Mouse (Mus musculus): Measurements from ENCODE around the gene Doxl2.

- TF ChIP-seq CTCF (IDR thresholded peaks at IDR 0.05; ENCODE audit: borderline replicate concordance, extremely low read depth, insufficient read depth, insufficient read length) (no peak), POLR2A (IDR thresholded peaks at IDR 0.05; ENCODE audit: borderline replicate concordance, extremely low read depth, insufficient read depth, insufficient read length, poor library complexity, severe bottlenecking) (no peak)
Observed at GRCm38 (mm10) chr6:49026496-49026895, 51.7 kb downstream of the Doxl2 start.
